Mouse (Mus musculus) liver, embryonic 14.5 days (tissue): Measurements from ENCODE around the gene Syce2.

Source experiments
- CTCF ChIP-seq: IDR thresholded peaks from 2 replicates; pipeline ENCODE4 v1.5.1; 2016; ENCODE audit warnings: antibody characterized with exemption, low read depth, control low read depth
- EP300 ChIP-seq: IDR thresholded peaks from 2 replicates; pipeline ENCODE4 v1.6.1; 2016; ENCODE audit warnings: antibody characterized with exemption, low read depth

DNA sequence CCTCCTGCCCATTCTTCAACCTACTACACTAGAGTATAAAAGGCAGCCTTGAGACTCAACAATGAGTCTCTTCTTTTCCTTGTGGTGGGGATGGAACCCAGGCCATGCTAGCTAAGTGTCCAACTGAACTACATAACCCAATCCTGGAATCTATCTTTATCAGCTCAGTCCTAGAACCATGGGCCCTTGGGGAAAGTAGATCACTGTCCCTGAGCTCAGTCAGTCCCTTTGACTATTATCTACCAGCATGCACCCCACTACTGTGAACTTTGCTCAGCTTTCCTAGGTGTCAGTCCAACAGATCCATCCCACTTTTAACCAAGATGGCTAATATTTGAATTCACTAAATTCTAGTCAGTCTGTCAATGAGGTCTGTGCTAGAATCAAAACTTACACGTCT, 30.4 kb upstream of the Syce2 start:
- TF ChIP-seq CTCF (no peak), EP300 (no peak)
